Mouse (Mus musculus) kidney, embryonic 16.5 days (tissue): ENCODE results near the gene Kbtbd12. TPM values are rescaled to one million over a fixed set of nuclear protein-coding genes. Genes with fewer than 3 reads are reported as not detected.

Source experiments
- ATAC-seq: fragments of 200-750 bp; cut with Nextera tagmentation; 2 replicates; pipeline ENCODE4 v1.8.0; 2017; ENCODE audit warnings: moderate TSS enrichment; ENCODE audit not compliant: low FRiP score, low TSS enrichment
- H3K27ac ChIP-seq: fragments of 300-500 bp; sonication (generic); 2 replicates; pipeline ENCODE4 v1.5.1; 2014; ENCODE audit warnings: low read length
- H3K27me3 ChIP-seq: fragments of 300-500 bp; sonication (generic); 2 replicates; pipeline ENCODE4 v1.6.1; 2014; ENCODE audit warnings: low read length, control low read depth, mixed read lengths; ENCODE audit not compliant: insufficient read depth
- H3K36me3 ChIP-seq: fragments of 300-500 bp; sonication (generic); 2 replicates; pipeline ENCODE4 v1.6.1; 2014; ENCODE audit warnings: low read length, control low read depth, mixed read lengths; ENCODE audit not compliant: insufficient read depth
- H3K4me1 ChIP-seq: fragments of 300-500 bp; sonication (generic); 2 replicates; pipeline ENCODE4 v1.6.1; 2014; ENCODE audit warnings: low read length, control low read depth, mixed read lengths; ENCODE audit not compliant: insufficient read depth
- H3K4me2 ChIP-seq: fragments of 300-500 bp; sonication (generic); replicated peaks from 2 replicates; pipeline ENCODE4 v1.6.1; 2014; ENCODE audit warnings: low read depth, low read length
- H3K4me3 ChIP-seq: fragments of 300-500 bp; sonication (generic); 2 replicates; pipeline ENCODE4 v1.5.1; 2014; ENCODE audit warnings: mild to moderate bottlenecking, low read length
- H3K9ac ChIP-seq: fragments of 300-500 bp; sonication (generic); replicated peaks from 2 replicates; pipeline ENCODE4 v1.6.1; 2014; ENCODE audit warnings: low read length
- H3K9me3 ChIP-seq: fragments of 300-500 bp; sonication (generic); 2 replicates; pipeline ENCODE4 v1.6.1; 2016; ENCODE audit warnings: low read length, control low read depth
- WGBS: fragments of 180-500 bp; shearing (Covaris S2); extraction: QIAGEN DNeasy Blood & Tissue Kit; methylation state at CpG from one replicate; pipeline ENCODE4 v1.1.7; 2014; 5-methylcytosine and 5-hydroxymethylcytosine counted together
- polyA plus RNA-seq: library from polyadenylated mRNA; unstranded; fragments of >200 nt; fragmentation: Nextera tagmentation; extraction: Ambion mirVana; gene quantifications from 2 replicates; pipeline ENCODE4 v1.2.1, GENCODE M21; 2015

Kbtbd12 gene
- polyA plus RNA-seq, 1 experiment from 2014 or later, result 0.84 TPM

- H3K27ac ChIP-seq, result no peak overlapping the region
- WGBS, result 66% methylated on average over 5 of the region's 5 CpGs
- H3K9ac ChIP-seq, result peak overlapping the region; percentile 27; the same call in 1 of the 2 replicates
- H3K27me3 ChIP-seq, result no peaks in the 10 kb centered on the region
- H3K4me2 ChIP-seq, result peak overlapping the region; percentile 84
- peak overlapping the region; percentile 99 for H3K4me3 ChIP-seq
- no peak for ATAC-seq
- peaks cover 46% of the 10 kb centered on the region for H3K36me3 ChIP-seq
- H3K4me1 ChIP-seq, result peaks cover 20% of the 10 kb centered on the region
- no peaks in the 10 kb centered on the region for H3K9me3 ChIP-seq
These were observed 121.1 kb downstream of the Kbtbd12 start for GRCm38 (mm10) chr6:88516667-88517066.

- Histone ChIP-seq H3K9ac (no peak overlapping the region), H3K27me3 (no peaks in the 10 kb centered on the region), H3K9me3 (no peaks in the 10 kb centered on the region), H3K36me3 (peaks cover 53% of the 10 kb centered on the region), H3K4me3 (no peak overlapping the region), H3K4me1 (peaks cover 20% of the 10 kb centered on the region), H3K27ac (no peak overlapping the region), H3K4me2 (no peak overlapping the region)
- no peak for ATAC-seq
- 77% methylated on average over 8 of the region's 8 CpGs for WGBS
These were observed 121.8 kb downstream of the Kbtbd12 start for GRCm38 (mm10) chr6:88515971-88516370.

- H3K4me2 ChIP-seq, result no peak overlapping the region
- ATAC-seq, result no peak
- H3K9me3 ChIP-seq, result no peaks in the 10 kb centered on the region
- H3K4me3 ChIP-seq, result no peak overlapping the region
- no peak overlapping the region for H3K27ac ChIP-seq
- no peak overlapping the region for H3K9ac ChIP-seq
- WGBS, result 91% methylated on average over 4 of the region's 4 CpGs
- peaks cover 67% of the 10 kb centered on the region for H3K36me3 ChIP-seq
- H3K4me1 ChIP-seq, result peaks cover 18% of the 10 kb centered on the region
- H3K27me3 ChIP-seq, result no peaks in the 10 kb centered on the region
These were observed 123.2 kb downstream of the Kbtbd12 start for GRCm38 (mm10) chr6:88514546-88514945.

- Histone ChIP-seq H3K27ac (no peak overlapping the region), H3K4me1 (peaks cover 14% of the 10 kb centered on the region), H3K27me3 (no peaks in the 10 kb centered on the region), H3K4me2 (no peak overlapping the region), H3K9me3 (no peaks in the 10 kb centered on the region), H3K36me3 (peaks cover 72% of the 10 kb centered on the region), H3K4me3 (no peak overlapping the region), H3K9ac (no peak overlapping the region)
- no peak for ATAC-seq
- 89% methylated on average over 8 of the region's 8 CpGs for WGBS
These were observed 123.8 kb downstream of the Kbtbd12 start for GRCm38 (mm10) chr6:88513984-88514383.

- ATAC-seq, result no peak
- H3K4me3 ChIP-seq, result no peak overlapping the region
- no peaks in the 10 kb centered on the region for H3K9me3 ChIP-seq
- H3K36me3 ChIP-seq, result peaks cover 61% of the 10 kb centered on the region
- WGBS, result 90% methylated on average over 4 of the region's 4 CpGs
- H3K27me3 ChIP-seq, result no peaks in the 10 kb centered on the region
- no peak overlapping the region for H3K27ac ChIP-seq
- no peak overlapping the region for H3K4me2 ChIP-seq
- no peak overlapping the region for H3K9ac ChIP-seq
- H3K4me1 ChIP-seq, result peaks cover 11% of the 10 kb centered on the region; the same call in 1 of the 2 replicates
These were observed 134.7 kb downstream of the Kbtbd12 start for GRCm38 (mm10) chr6:88503044-88503443.

GRCm38 (mm10) chr6:88502030-88502970 lies 135.4 kb downstream of the Kbtbd12 start:
- Histone ChIP-seq H3K4me3 (no peak overlapping the region), H3K4me2 (no peak overlapping the region), H3K9me3 (no peaks in the 10 kb centered on the region), H3K27me3 (no peaks in the 10 kb centered on the region), H3K27ac (no peak overlapping the region), H3K4me1 (peaks cover 11% of the 10 kb centered on the region; the same call in 1 of the 2 replicates), H3K36me3 (peaks cover 60% of the 10 kb centered on the region), H3K9ac (no peak overlapping the region)
- ATAC-seq, result no peak
- whole genome bisulfite sequencing, result 76% methylated on average over 13 of the region's 13 CpGs

GRCm38 (mm10) chr6:88500405-88500767 lies 137.4 kb downstream of the Kbtbd12 start:
- peaks cover 50% of the 10 kb centered on the region for H3K36me3 ChIP-seq
- peak overlapping the region; percentile 96 for H3K4me2 ChIP-seq
- no peak for ATAC-seq
- no peaks in the 10 kb centered on the region for H3K9me3 ChIP-seq
- WGBS, result 3% methylated on average over 3 of the region's 3 CpGs
- no peaks in the 10 kb centered on the region for H3K27me3 ChIP-seq
- H3K4me1 ChIP-seq, result peaks cover 11% of the 10 kb centered on the region; the same call in 1 of the 2 replicates
- no peak overlapping the region for H3K27ac ChIP-seq
- H3K4me3 ChIP-seq, result peak overlapping the region; percentile 48
- H3K9ac ChIP-seq, result peak overlapping the region; percentile 72

GRCm38 (mm10) chr6:88499481-88500404 lies 138.0 kb downstream of the Kbtbd12 start:
- peak; percentile 76 for ATAC-seq
- peak overlapping the region; percentile 96 for H3K4me2 ChIP-seq
- H3K36me3 ChIP-seq, result peaks cover 43% of the 10 kb centered on the region
- H3K9me3 ChIP-seq, result no peaks in the 10 kb centered on the region
- H3K27ac ChIP-seq, result no peak overlapping the region
- H3K4me3 ChIP-seq, result peak overlapping the region; percentile 48
- WGBS, result 2% methylated on average over 74 of the region's 76 CpGs
- no peaks in the 10 kb centered on the region for H3K27me3 ChIP-seq
- peaks cover 11% of the 10 kb centered on the region; the same call in 1 of the 2 replicates for H3K4me1 ChIP-seq
- H3K9ac ChIP-seq, result peak overlapping the region; percentile 72
